Mouse (Mus musculus) hindbrain, embryonic 14.5 days (tissue): Measurements from ENCODE around the gene Olfml2a. TPM values are rescaled to one million over a fixed set of nuclear protein-coding genes. Genes with fewer than 3 reads are reported as not detected.
A peak's percentile ranks its signal among the peaks of the same experiment; 100 is the strongest.

Experiments used
- ATAC-seq: fragments of 200-750 bp; cut with Nextera tagmentation; 2 replicates; pipeline ENCODE4 v1.8.0; 2017; ENCODE audit warnings: moderate number of reproducible peaks, mild to moderate bottlenecking, moderate TSS enrichment, moderate library complexity; ENCODE audit not compliant: low FRiP score
- DNase-seq: peaks from one replicate; pipeline ENCODE4 v3.0.0-alpha.2; 2015; ENCODE audit warnings: low spot score
- H3K27ac ChIP-seq: fragments of 300-500 bp; sonication (generic); 2 replicates; pipeline ENCODE4 v1.5.1; 2014; ENCODE audit warnings: mild to moderate bottlenecking, moderate library complexity
- H3K27me3 ChIP-seq: fragments of 300-500 bp; sonication (generic); 2 replicates; pipeline ENCODE4 v1.6.1; 2014; ENCODE audit warnings: mild to moderate bottlenecking, low read length, mixed read lengths; ENCODE audit not compliant: control insufficient read depth, insufficient read depth
- H3K36me3 ChIP-seq: fragments of 300-500 bp; sonication (generic); replicated peaks from 2 replicates; pipeline ENCODE4 v1.6.1; 2014; ENCODE audit not compliant: control insufficient read depth, insufficient read depth
- H3K4me1 ChIP-seq: fragments of 300-500 bp; sonication (generic); replicated peaks from 2 replicates; pipeline ENCODE4 v1.6.1; 2014; ENCODE audit warnings: antibody characterized with exemption, low read length, mixed read lengths; ENCODE audit not compliant: control insufficient read depth, insufficient read depth
- H3K4me2 ChIP-seq: fragments of 300-500 bp; sonication (generic); replicated peaks from 2 replicates; pipeline ENCODE4 v1.6.1; 2014; ENCODE audit warnings: mild to moderate bottlenecking, moderate library complexity
- H3K4me3 ChIP-seq: fragments of 300-500 bp; sonication (generic); replicated peaks from 2 replicates; pipeline ENCODE4 v1.5.1; 2014; ENCODE audit warnings: mild to moderate bottlenecking, low read length
- H3K9ac ChIP-seq: fragments of 300-500 bp; sonication (generic); 2 replicates; pipeline ENCODE4 v1.6.1; 2014
- H3K9me3 ChIP-seq: fragments of 300-500 bp; sonication (generic); 2 replicates; pipeline ENCODE4 v1.6.1; 2016; ENCODE audit warnings: low read length; ENCODE audit not compliant: control insufficient read depth
- WGBS: fragments of 180-500 bp; shearing (Covaris S2); extraction: QIAGEN DNeasy Blood & Tissue Kit; methylation state at CpG from one replicate; pipeline ENCODE4 v1.1.7; 2014; 5-methylcytosine and 5-hydroxymethylcytosine counted together
- polyA plus RNA-seq: library from polyadenylated mRNA; unstranded; fragments of >200 nt; fragmentation: Nextera tagmentation; extraction: Ambion mirVana; gene quantifications from 2 replicates; pipeline ENCODE4 v1.2.1, GENCODE M21; 2014

Olfml2a gene
- polyA plus RNA-seq, 1 experiment from 2014 or later = 4.6 TPM

DNA sequence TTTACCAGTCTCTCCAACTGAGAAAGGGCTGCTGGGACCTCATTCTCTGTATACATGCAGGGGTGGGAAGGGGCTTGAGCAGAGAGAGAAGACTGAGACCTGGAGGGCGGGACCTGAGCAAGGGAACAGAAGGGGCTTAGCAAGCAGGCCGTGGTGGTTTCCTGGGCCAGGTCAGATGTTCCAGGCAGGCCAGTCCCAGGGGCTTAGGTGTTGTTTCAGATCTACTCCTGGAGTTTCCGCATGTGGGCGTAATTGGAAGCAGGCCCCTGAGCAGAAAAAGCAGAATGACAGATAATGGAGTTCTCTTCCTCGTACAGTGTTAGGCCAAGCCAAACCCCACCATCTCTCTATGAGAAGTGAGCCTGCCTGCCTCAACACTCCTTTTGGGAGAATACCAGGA is 3.2 kb downstream of the Olfml2a start:
- ATAC-seq (no peak), DNase-seq (peak; percentile 13)
- Histone ChIP-seq H3K9ac (no peak overlapping the region), H3K27me3 (peaks cover 3% of the 10 kb centered on the region; the same call in 1 of the 2 replicates), H3K36me3 (no peaks in the 10 kb centered on the region), H3K4me2 (0 out of 2 replicates have a peak overlapping the region, but pooled peaks have one; percentile 7), H3K27ac (no peak overlapping the region), H3K4me1 (peaks cover 12% of the 10 kb centered on the region; the same call in 1 of the 2 replicates), H3K4me3 (no peak overlapping the region), H3K9me3 (no peaks in the 10 kb centered on the region)
- 66% methylated on average over 5 of the region's 5 CpGs for WGBS

DNA sequence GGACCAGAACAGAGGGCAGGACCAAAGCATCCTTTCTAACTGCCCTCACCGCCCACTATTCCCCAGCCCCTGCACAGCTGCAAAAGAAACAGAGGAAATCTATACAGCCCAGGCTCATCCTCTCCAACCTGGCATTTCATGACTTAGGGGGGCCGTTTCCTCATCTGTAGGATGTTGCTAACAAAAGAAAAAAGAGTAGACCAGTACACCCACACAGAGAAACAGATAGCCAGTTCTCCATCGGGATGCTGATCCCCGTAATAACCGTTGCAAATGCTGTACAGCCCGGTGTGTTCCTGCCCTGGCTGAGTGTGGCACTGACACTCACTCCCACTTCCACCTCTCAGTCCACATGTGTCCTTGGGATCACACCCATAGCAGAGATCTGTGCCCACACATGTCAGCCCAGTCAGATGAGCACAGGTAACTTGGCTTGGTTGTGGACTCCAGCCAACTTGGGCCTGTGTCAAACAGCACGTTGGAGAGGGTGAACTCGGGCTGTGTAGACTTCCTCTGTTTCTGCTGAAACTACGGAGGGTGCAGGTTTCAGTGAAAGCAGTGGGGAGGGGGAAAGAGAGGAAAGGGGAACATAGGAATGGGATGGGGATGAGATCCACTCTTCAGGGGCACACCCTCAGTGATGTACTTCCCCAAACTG is 5.1 kb downstream of the Olfml2a start:
- Histone ChIP-seq H3K36me3 (no peaks in the 10 kb centered on the region), H3K27me3 (no peaks in the 10 kb centered on the region), H3K4me2 (no peak overlapping the region), H3K27ac (no peak overlapping the region), H3K9me3 (no peaks in the 10 kb centered on the region), H3K4me1 (peaks cover 6% of the 10 kb centered on the region; the same call in 1 of the 2 replicates), H3K4me3 (no peak overlapping the region), H3K9ac (no peak overlapping the region)
- ATAC-seq (no peak), DNase-seq (no peak)
- WGBS = 78% methylated on average over 9 of the region's 9 CpGs

DNA sequence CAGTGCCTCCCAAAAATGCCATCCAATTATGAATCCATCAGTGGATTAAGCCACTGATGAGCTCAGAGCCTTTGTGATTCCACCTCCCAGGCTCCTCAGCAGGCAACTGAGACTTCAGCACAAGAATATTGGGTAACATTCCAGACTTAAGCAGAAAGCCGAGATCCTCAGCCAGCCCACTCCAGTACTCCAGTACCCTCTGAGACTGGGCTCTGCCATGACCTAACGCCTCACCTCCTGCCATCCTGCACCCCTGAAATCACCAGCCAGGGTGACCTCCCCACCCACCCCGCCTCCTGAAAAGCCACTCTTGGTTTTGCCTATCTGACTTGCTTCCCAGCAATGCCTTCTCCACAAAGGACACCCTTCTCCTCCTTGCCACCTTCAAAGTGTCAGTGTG is 5.6 kb downstream of the Olfml2a start:
- Histone ChIP-seq H3K27me3 (no peaks in the 10 kb centered on the region), H3K4me2 (no peak overlapping the region), H3K4me3 (no peak overlapping the region), H3K4me1 (peaks cover 6% of the 10 kb centered on the region; the same call in 1 of the 2 replicates), H3K27ac (no peak overlapping the region), H3K9ac (no peak overlapping the region), H3K36me3 (no peaks in the 10 kb centered on the region), H3K9me3 (no peaks in the 10 kb centered on the region)
- DNase-seq = no peak
- WGBS = 91% methylated on average over 3 of the region's 3 CpGs
- no peak for ATAC-seq

DNA sequence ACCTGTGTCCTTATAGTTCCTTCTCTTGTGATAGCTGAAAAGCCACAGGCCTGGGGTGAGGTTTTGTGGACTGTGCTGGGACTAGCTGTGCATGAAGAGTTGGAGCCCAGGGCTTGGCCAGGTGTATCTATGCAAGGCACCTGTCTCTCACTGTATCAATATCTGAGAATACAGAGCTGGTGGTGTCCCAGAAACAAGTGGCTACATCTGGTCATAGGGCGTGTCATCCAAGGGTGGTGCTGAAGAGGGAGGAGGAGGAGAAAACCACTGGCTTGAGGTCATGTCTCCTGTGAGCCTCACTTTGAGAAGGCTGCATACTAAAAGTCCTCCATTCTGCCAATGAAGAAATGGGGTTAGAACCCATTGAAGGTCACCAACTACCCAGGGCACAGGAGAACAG is 6.2 kb downstream of the Olfml2a start:
- no peak for DNase-seq
- 83% methylated on average over 1 of the region's 1 CpGs for WGBS

DNA sequence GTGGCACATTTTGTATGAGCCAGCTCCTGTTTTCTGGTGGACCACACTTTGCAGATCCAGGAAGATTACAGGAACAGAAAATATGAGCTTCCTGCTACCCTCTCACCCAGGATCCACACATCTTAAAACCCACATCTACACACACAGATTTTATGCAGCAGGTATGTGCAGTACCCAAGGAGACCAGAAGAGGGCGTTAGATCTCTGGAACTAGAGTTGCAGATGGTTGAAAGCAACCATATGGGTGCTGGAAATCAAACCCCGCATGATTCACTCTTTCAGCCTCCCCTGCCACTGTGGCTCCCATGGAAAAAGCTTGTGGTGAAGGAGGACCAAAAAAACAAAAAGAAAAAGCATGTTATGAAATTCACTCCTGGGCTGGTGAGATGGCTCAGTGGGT is 7.3 kb downstream of the Olfml2a start:
- 73% methylated on average over 2 of the region's 2 CpGs for WGBS
- no peak for ATAC-seq
- H3K27me3 ChIP-seq = no peaks in the 10 kb centered on the region

More for the DNA sequence above, 6.2 kb downstream of the Olfml2a start:
- Histone ChIP-seq H3K4me1 (peaks cover 6% of the 10 kb centered on the region; the same call in 1 of the 2 replicates), H3K4me2 (no peak overlapping the region), H3K9me3 (no peaks in the 10 kb centered on the region), H3K36me3 (no peaks in the 10 kb centered on the region), H3K27me3 (no peaks in the 10 kb centered on the region), H3K27ac (no peak overlapping the region), H3K9ac (no peak overlapping the region), H3K4me3 (no peak overlapping the region)
- no peak for ATAC-seq

DNA sequence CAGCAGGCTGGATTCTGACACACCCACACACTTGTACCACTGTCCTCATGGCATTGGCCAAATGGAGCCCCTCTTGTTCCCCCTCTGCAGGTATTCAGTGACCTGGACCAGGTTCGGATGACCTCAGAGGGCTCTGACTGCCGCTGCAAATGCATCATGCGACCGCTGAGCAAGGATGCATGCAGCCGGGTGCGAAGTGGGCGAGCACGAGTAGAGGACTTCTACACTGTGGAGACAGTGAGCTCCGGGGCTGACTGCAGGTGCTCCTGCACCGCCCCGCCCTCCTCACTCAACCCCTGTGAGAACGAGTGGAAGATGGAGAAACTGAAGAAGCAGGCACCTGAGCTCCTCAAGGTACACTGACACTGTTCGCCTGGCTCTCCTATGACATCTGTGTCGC is 9.6 kb downstream of the Olfml2a start:
- DNase-seq = no peak
- H3K27ac ChIP-seq = no peak overlapping the region
- H3K4me1 ChIP-seq = no peaks in the 10 kb centered on the region
- ATAC-seq = no peak
- no peaks in the 10 kb centered on the region for H3K27me3 ChIP-seq
- H3K4me3 ChIP-seq = no peak overlapping the region
- no peaks in the 10 kb centered on the region for H3K36me3 ChIP-seq
- no peak overlapping the region for H3K4me2 ChIP-seq
- WGBS = 89% methylated on average over 14 of the region's 14 CpGs
- H3K9ac ChIP-seq = no peak overlapping the region
- H3K9me3 ChIP-seq = no peaks in the 10 kb centered on the region

More for the DNA sequence above, 7.3 kb downstream of the Olfml2a start:
- no peaks in the 10 kb centered on the region for H3K36me3 ChIP-seq
- peaks cover 6% of the 10 kb centered on the region; the same call in 1 of the 2 replicates for H3K4me1 ChIP-seq
- no peak overlapping the region for H3K27ac ChIP-seq
- no peak overlapping the region for H3K9ac ChIP-seq
- DNase-seq = no peak
- no peak overlapping the region for H3K4me3 ChIP-seq
- no peak overlapping the region for H3K4me2 ChIP-seq
- H3K9me3 ChIP-seq = no peaks in the 10 kb centered on the region

DNA sequence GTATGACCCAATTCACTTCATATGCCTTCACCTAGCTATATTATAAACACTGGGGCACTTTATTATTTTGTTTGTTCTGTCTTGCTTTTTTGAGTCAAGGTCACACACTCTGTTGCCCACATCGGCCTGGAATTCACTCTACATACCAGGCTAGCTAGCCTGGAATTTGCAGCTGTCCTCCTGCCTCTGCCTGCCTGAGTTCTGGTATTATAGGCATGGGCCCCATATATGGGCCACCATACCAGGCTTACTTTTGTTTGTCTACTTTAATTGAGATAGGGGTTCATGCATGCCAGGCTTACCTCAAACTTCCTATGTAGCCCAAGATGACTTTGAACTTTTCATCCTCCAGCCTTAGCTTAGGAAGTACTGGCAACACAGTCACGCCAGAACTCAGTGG is 10.1 kb downstream of the Olfml2a start:
- no peak overlapping the region for H3K4me2 ChIP-seq
- peak; percentile 10 for DNase-seq
- no peak overlapping the region for H3K4me3 ChIP-seq
- no peak for ATAC-seq
- H3K4me1 ChIP-seq = no peaks in the 10 kb centered on the region
- no peaks in the 10 kb centered on the region for H3K36me3 ChIP-seq
- WGBS = 86% methylated on average over 2 of the region's 2 CpGs
- H3K27ac ChIP-seq = no peak overlapping the region
- H3K27me3 ChIP-seq = no peaks in the 10 kb centered on the region
- H3K9ac ChIP-seq = no peak overlapping the region
- no peaks in the 10 kb centered on the region for H3K9me3 ChIP-seq

DNA sequence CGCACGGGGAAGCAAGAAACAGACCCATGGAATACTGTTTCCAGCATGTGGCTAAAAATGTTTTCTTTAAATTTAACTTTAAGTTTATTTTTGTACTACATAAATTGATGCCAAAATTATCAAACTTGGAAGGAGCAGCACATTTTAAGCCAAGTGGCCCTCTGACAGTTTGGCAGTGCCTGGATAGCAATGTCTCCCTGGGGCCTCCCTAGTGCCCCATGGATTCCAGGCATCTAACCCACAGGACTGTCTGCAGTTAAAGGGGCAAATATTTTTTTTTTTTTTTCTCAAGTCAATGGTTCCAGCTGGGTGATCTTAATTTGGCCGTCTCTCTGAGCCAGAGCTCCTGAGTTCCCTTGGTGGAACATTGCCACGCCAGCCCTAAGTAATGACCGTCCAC is 11.4 kb downstream of the Olfml2a start:
- Histone ChIP-seq H3K27me3 (no peaks in the 10 kb centered on the region), H3K36me3 (no peaks in the 10 kb centered on the region), H3K9ac (no peak overlapping the region), H3K9me3 (no peaks in the 10 kb centered on the region), H3K4me2 (no peak overlapping the region), H3K4me1 (no peaks in the 10 kb centered on the region), H3K27ac (no peak overlapping the region), H3K4me3 (no peak overlapping the region)
- ATAC-seq = no peak
- DNase-seq = no peak
- WGBS = 88% methylated on average over 5 of the region's 5 CpGs

DNA sequence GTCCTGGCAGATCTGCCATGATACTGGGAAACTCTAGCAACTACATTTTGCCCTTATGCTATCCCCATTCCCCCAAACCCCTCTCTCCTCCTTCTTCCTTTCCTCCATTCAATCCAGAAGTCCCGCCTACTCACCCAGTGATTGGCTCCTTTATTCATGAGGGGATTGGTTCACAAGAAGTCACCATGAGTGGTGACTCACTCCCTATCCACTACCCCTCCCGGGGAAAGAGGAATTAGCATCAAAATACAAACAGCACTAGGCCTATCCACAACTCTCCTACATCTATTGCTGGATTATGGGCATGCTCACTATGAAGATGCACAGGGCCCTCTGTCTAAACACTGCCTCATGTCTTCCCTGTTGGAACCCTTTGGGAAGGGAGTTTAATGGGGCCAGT is 12.2 kb downstream of the Olfml2a start:
- Histone ChIP-seq H3K4me1 (no peaks in the 10 kb centered on the region), H3K4me3 (no peak overlapping the region), H3K9me3 (no peaks in the 10 kb centered on the region), H3K9ac (no peak overlapping the region), H3K4me2 (no peak overlapping the region), H3K27ac (no peak overlapping the region), H3K36me3 (no peaks in the 10 kb centered on the region), H3K27me3 (no peaks in the 10 kb centered on the region)
- WGBS = 44% methylated on average over 2 of the region's 2 CpGs
- ATAC-seq = no peak
- no peak for DNase-seq
